Mouse (Mus musculus): ENCODE measurements around the gene Ppl. TPM values are rescaled to one million over a fixed set of nuclear protein-coding genes. Genes with fewer than 3 reads are reported as not detected.

Ppl gene
- polyA plus RNA-seq (2015; fragmentation: Nextera tagmentation; extraction: Ambion mirVana) = 5.5 and 5.8 TPM in 2 replicates

GRCm38 (mm10) chr16:5132401-5132801 lies at the start of gene Ppl:
Ppl (minus strand) TSS chr16:5132421.
- H3K9me3 ChIP-seq = no peaks in the 10 kb centered on the region
- ATAC-seq (ENCODE audit: low FRiP score, low read depth) = no peak
- H3K36me3 ChIP-seq = no peaks in the 10 kb centered on the region
- WGBS = 1% methylated on average over 39 of the region's 39 CpGs
- no peak within 1 kb of the TSS for H3K27ac ChIP-seq
- peak within 1 kb of the TSS; percentile 47 for H3K4me3 ChIP-seq
- peak within 1 kb of the TSS; percentile 48 for H3K9ac ChIP-seq
- peaks cover 12% of the 10 kb centered on the region for H3K4me1 ChIP-seq
- peaks cover 76% of the 10 kb centered on the region for H3K27me3 ChIP-seq
- peak within 1 kb of the TSS; percentile 71 for H3K4me2 ChIP-seq (replicated peaks)

GRCm38 (mm10) chr16:5172636-5173035 lies 40.4 kb upstream of the Ppl start:
- no peak for ATAC-seq (ENCODE audit: low FRiP score, low read depth)
- H3K4me2 ChIP-seq (replicated peaks) = no peak overlapping the region
- H3K27ac ChIP-seq = no peak overlapping the region
- H3K9me3 ChIP-seq = no peaks in the 10 kb centered on the region
- H3K9ac ChIP-seq = no peak overlapping the region
- no peaks in the 10 kb centered on the region for H3K27me3 ChIP-seq
- no peaks in the 10 kb centered on the region for H3K4me1 ChIP-seq
- H3K4me3 ChIP-seq = no peak overlapping the region
- no peaks in the 10 kb centered on the region for H3K36me3 ChIP-seq
- 87% methylated on average over 6 of the region's 6 CpGs for WGBS

- Histone ChIP-seq H3K4me3 (no peak overlapping the region), H3K9me3 (no peaks in the 10 kb centered on the region), H3K4me2 (replicated peaks) (no peak overlapping the region), H3K27ac (no peak overlapping the region), H3K4me1 (no peaks in the 10 kb centered on the region), H3K9ac (no peak overlapping the region), H3K27me3 (no peaks in the 10 kb centered on the region), H3K36me3 (no peaks in the 10 kb centered on the region)
- 76% methylated on average over 5 of the region's 5 CpGs for WGBS
- no peak for ATAC-seq (ENCODE audit: low FRiP score, low read depth)
Observed at GRCm38 (mm10) chr16:5168829-5169228, 36.6 kb upstream of the Ppl start.

- no peak overlapping the region for H3K4me2 ChIP-seq (replicated peaks)
- H3K27me3 ChIP-seq = no peaks in the 10 kb centered on the region
- H3K36me3 ChIP-seq = no peaks in the 10 kb centered on the region
- H3K4me3 ChIP-seq = no peak overlapping the region
- no peak for ATAC-seq (ENCODE audit: low FRiP score, low read depth)
- WGBS = 82% methylated on average over 2 of the region's 2 CpGs
- no peaks in the 10 kb centered on the region for H3K9me3 ChIP-seq
- no peak overlapping the region for H3K9ac ChIP-seq
- H3K4me1 ChIP-seq = no peaks in the 10 kb centered on the region
- no peak overlapping the region for H3K27ac ChIP-seq
Observed at GRCm38 (mm10) chr16:5168038-5168437, 35.8 kb upstream of the Ppl start.

GRCm38 (mm10) chr16:5164327-5164726 lies 32.1 kb upstream of the Ppl start:
- WGBS = 80% methylated on average over 6 of the region's 6 CpGs

GRCm38 (mm10) chr16:5159248-5159647 lies 27.0 kb upstream of the Ppl start:
- Histone ChIP-seq H3K9ac (no peak overlapping the region), H3K27ac (no peak overlapping the region), H3K27me3 (no peaks in the 10 kb centered on the region), H3K4me2 (replicated peaks) (no peak overlapping the region), H3K4me1 (no peaks in the 10 kb centered on the region; the same call in 1 of the 2 replicates), H3K9me3 (no peaks in the 10 kb centered on the region), H3K4me3 (no peak overlapping the region), H3K36me3 (no peaks in the 10 kb centered on the region)
- ATAC-seq (ENCODE audit: low FRiP score, low read depth) = no peak
- 83% methylated on average over 8 of the region's 8 CpGs for WGBS

More at GRCm38 (mm10) chr16:5164327-5164726, 32.1 kb upstream of the Ppl start:
- H3K4me2 ChIP-seq (replicated peaks) = no peak overlapping the region
- ATAC-seq (ENCODE audit: low FRiP score, low read depth) = no peak
- H3K9ac ChIP-seq = no peak overlapping the region
- H3K4me3 ChIP-seq = no peak overlapping the region
- no peaks in the 10 kb centered on the region for H3K9me3 ChIP-seq
- no peak overlapping the region for H3K27ac ChIP-seq
- H3K36me3 ChIP-seq = no peaks in the 10 kb centered on the region
- no peaks in the 10 kb centered on the region for H3K27me3 ChIP-seq
- no peaks in the 10 kb centered on the region for H3K4me1 ChIP-seq

- ATAC-seq (ENCODE audit: low FRiP score, low read depth) = no peak
- 67% methylated on average over 3 of the region's 3 CpGs for WGBS
- no peaks in the 10 kb centered on the region for H3K27me3 ChIP-seq
- H3K4me2 ChIP-seq (replicated peaks) = no peak overlapping the region
- H3K27ac ChIP-seq = no peak overlapping the region
- no peak overlapping the region for H3K9ac ChIP-seq
- H3K4me1 ChIP-seq = no peaks in the 10 kb centered on the region; the same call in 1 of the 2 replicates
- H3K9me3 ChIP-seq = no peaks in the 10 kb centered on the region
- no peaks in the 10 kb centered on the region for H3K36me3 ChIP-seq
- no peak overlapping the region for H3K4me3 ChIP-seq
Observed at GRCm38 (mm10) chr16:5157113-5157512, 24.9 kb upstream of the Ppl start.

GRCm38 (mm10) chr16:5156495-5156894 lies 24.3 kb upstream of the Ppl start:
- 47% methylated on average over 2 of the region's 2 CpGs for WGBS
- Histone ChIP-seq H3K36me3 (no peaks in the 10 kb centered on the region), H3K27ac (no peak overlapping the region), H3K9me3 (no peaks in the 10 kb centered on the region), H3K27me3 (no peaks in the 10 kb centered on the region), H3K4me2 (replicated peaks) (no peak overlapping the region), H3K4me3 (no peak overlapping the region), H3K9ac (no peak overlapping the region), H3K4me1 (no peaks in the 10 kb centered on the region; the same call in 1 of the 2 replicates)
- no peak for ATAC-seq (ENCODE audit: low FRiP score, low read depth)

- WGBS = 65% methylated on average over 3 of the region's 3 CpGs
- H3K4me2 ChIP-seq (replicated peaks) = no peak overlapping the region
- ATAC-seq (ENCODE audit: low FRiP score, low read depth) = no peak
Observed at GRCm38 (mm10) chr16:5155014-5155413, 22.8 kb upstream of the Ppl start.

GRCm38 (mm10) chr16:5153299-5154026 lies 21.2 kb upstream of the Ppl start:
- Histone ChIP-seq H3K4me3 (no peak overlapping the region), H3K27me3 (peaks cover 5% of the 10 kb centered on the region), H3K27ac (no peak overlapping the region), H3K9ac (no peak overlapping the region), H3K4me1 (no peaks in the 10 kb centered on the region; the same call in 1 of the 2 replicates), H3K4me2 (replicated peaks) (no peak overlapping the region), H3K9me3 (no peaks in the 10 kb centered on the region), H3K36me3 (no peaks in the 10 kb centered on the region)
- ATAC-seq (ENCODE audit: low FRiP score, low read depth) = no peak
- 49% methylated on average over 6 of the region's 6 CpGs for WGBS

More at GRCm38 (mm10) chr16:5155014-5155413, 22.8 kb upstream of the Ppl start:
- Histone ChIP-seq H3K36me3 (no peaks in the 10 kb centered on the region), H3K27me3 (no peaks in the 10 kb centered on the region), H3K27ac (no peak overlapping the region), H3K4me3 (no peak overlapping the region), H3K4me1 (no peaks in the 10 kb centered on the region; the same call in 1 of the 2 replicates), H3K9ac (no peak overlapping the region), H3K9me3 (no peaks in the 10 kb centered on the region)

GRCm38 (mm10) chr16:5150544-5150943 lies 18.3 kb upstream of the Ppl start:
- no peak for ATAC-seq (ENCODE audit: low FRiP score, low read depth)
- H3K27ac ChIP-seq = no peak overlapping the region
- no peak overlapping the region for H3K9ac ChIP-seq
- 81% methylated on average over 10 of the region's 10 CpGs for WGBS
- peaks cover 10% of the 10 kb centered on the region for H3K4me1 ChIP-seq
- no peaks in the 10 kb centered on the region for H3K36me3 ChIP-seq
- no peaks in the 10 kb centered on the region for H3K9me3 ChIP-seq
- H3K4me3 ChIP-seq = no peak overlapping the region
- H3K27me3 ChIP-seq = peaks cover 29% of the 10 kb centered on the region
- no peak overlapping the region for H3K4me2 ChIP-seq (replicated peaks)

- Histone ChIP-seq H3K27me3 (peaks cover 29% of the 10 kb centered on the region), H3K4me2 (replicated peaks) (peak within 1 kb of the TSS; percentile 62), H3K9me3 (no peaks in the 10 kb centered on the region), H3K9ac (no peak within 1 kb of the TSS; the same call in 1 of the 2 replicates), H3K4me1 (peaks cover 10% of the 10 kb centered on the region), H3K4me3 (peak within 1 kb of the TSS; percentile 31), H3K27ac (no peak within 1 kb of the TSS), H3K36me3 (no peaks in the 10 kb centered on the region)
- no peak; the same call in none of the 2 replicates for ATAC-seq (ENCODE audit: low FRiP score, low read depth)
- WGBS = 19% methylated on average over 13 of the region's 13 CpGs
Observed at GRCm38 (mm10) chr16:5147037-5147385, 14.8 kb upstream of the Ppl start, which contains the start of gene Sec14l5. Sec14l5 (plus strand) TSS chr16:5147109.
